Mouse (Mus musculus) kidney, embryonic 14.5 days (tissue): ENCODE measurements around the gene Elf3. TPM values are rescaled to one million over a fixed set of nuclear protein-coding genes. Genes with fewer than 3 reads are reported as not detected.

Experiments
- ATAC-seq: fragments of 200-750 bp; cut with Nextera tagmentation; 2 replicates; pipeline ENCODE4 v1.8.0; 2017; ENCODE audit warnings: moderate number of reproducible peaks, mild to moderate bottlenecking, moderate TSS enrichment, moderate library complexity; ENCODE audit not compliant: low FRiP score, low TSS enrichment
- H3K27ac ChIP-seq: fragments of 300-500 bp; sonication (generic); 2 replicates; pipeline ENCODE4 v1.5.1; 2014; ENCODE audit warnings: low read depth, mild to moderate bottlenecking, low read length, moderate library complexity, mixed read lengths
- H3K27me3 ChIP-seq: fragments of 300-500 bp; sonication (generic); 2 replicates; pipeline ENCODE4 v1.6.1; 2014; ENCODE audit warnings: mild to moderate bottlenecking, low read length; ENCODE audit not compliant: control insufficient read depth, insufficient read depth
- H3K36me3 ChIP-seq: fragments of 300-500 bp; sonication (generic); 2 replicates; pipeline ENCODE4 v1.6.1; 2014; ENCODE audit warnings: low read length, mixed read lengths; ENCODE audit not compliant: control insufficient read depth, insufficient read depth
- H3K4me1 ChIP-seq: fragments of 300-500 bp; sonication (generic); 2 replicates; pipeline ENCODE4 v1.6.1; 2014; ENCODE audit warnings: low read length, mixed read lengths; ENCODE audit not compliant: control insufficient read depth, insufficient read depth
- H3K4me2 ChIP-seq: fragments of 300-500 bp; sonication (generic); replicated peaks from 2 replicates; pipeline ENCODE4 v1.6.1; 2014; ENCODE audit warnings: low read depth, mild to moderate bottlenecking, low read length
- H3K4me3 ChIP-seq: fragments of 300-500 bp; sonication (generic); 2 replicates; pipeline ENCODE4 v1.5.1; 2014; ENCODE audit warnings: mild to moderate bottlenecking, low read length
- H3K9ac ChIP-seq: fragments of 300-500 bp; sonication (generic); 2 replicates; pipeline ENCODE4 v1.6.1; 2014; ENCODE audit warnings: low read depth, mild to moderate bottlenecking, low read length, moderate library complexity
- H3K9me3 ChIP-seq: fragments of 300-500 bp; sonication (generic); 2 replicates; pipeline ENCODE4 v1.6.1; 2016; ENCODE audit warnings: low read length; ENCODE audit not compliant: control insufficient read depth
- WGBS: fragments of 180-500 bp; shearing (Covaris S2); extraction: QIAGEN DNeasy Blood & Tissue Kit; methylation state at CpG from one replicate; pipeline ENCODE4 v1.1.7; 2014; 5-methylcytosine and 5-hydroxymethylcytosine counted together
- polyA plus RNA-seq: library from polyadenylated mRNA; unstranded; fragments of >200 nt; fragmentation: Nextera tagmentation; extraction: Ambion mirVana; gene quantifications from 2 replicates; pipeline ENCODE4 v1.2.1, GENCODE M21; 2014

Gene Elf3
- polyA plus RNA-seq, 1 experiment from 2014 or later = 26.8 TPM

GRCm38 (mm10) chr1:135227339-135227950 lies 30.9 kb downstream of the Elf3 start:
- Histone ChIP-seq H3K27me3 (no peaks in the 10 kb centered on the region), H3K36me3 (no peaks in the 10 kb centered on the region), H3K27ac (no peak overlapping the region), H3K9me3 (no peaks in the 10 kb centered on the region), H3K9ac (no peak overlapping the region), H3K4me2 (no peak overlapping the region), H3K4me3 (no peak overlapping the region), H3K4me1 (no peaks in the 10 kb centered on the region)
- no peak for ATAC-seq
- WGBS = 80% methylated on average over 13 of the region's 13 CpGs

DNA sequence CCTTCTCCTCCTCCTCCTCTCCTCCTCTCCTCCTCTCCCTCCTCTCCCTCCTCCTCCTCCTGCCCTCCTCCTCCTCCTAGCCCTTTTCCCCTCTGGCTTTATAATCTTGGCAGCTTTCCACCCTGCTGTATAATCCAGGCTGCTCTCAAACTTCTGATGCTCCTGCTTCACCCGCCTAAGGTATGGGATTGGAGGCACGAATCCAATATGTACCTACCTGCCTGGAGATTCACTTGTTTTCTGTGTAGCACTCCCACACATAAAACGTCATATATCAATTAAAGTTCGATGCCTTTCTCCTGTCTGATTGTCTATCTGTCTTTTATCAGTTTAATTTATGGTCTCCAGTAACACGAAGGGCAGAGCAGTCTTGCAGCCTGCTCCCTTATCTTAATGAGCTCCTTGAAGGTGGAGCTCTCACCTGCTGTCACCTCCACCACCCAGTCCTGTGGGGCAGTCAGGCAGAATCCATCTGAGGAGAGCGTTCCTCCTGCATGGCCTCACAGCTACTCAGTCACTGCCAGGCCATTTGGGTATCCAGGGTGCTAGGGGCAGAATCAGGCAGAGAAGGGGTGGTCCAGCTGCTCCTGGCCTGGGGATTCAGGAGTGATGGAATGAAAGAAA lies 33.3 kb downstream of the Elf3 start:
- no peaks in the 10 kb centered on the region for H3K9me3 ChIP-seq
- no peak overlapping the region for H3K4me3 ChIP-seq
- ATAC-seq = no peak
- no peaks in the 10 kb centered on the region for H3K4me1 ChIP-seq
- no peak overlapping the region for H3K4me2 ChIP-seq
- no peak overlapping the region for H3K9ac ChIP-seq
- no peaks in the 10 kb centered on the region for H3K27me3 ChIP-seq
- H3K36me3 ChIP-seq = no peaks in the 10 kb centered on the region
- WGBS = 25% methylated on average over 6 of the region's 6 CpGs
- no peak overlapping the region for H3K27ac ChIP-seq

GRCm38 (mm10) chr1:135224147-135224546 lies 34.2 kb downstream of the Elf3 start:
- Histone ChIP-seq H3K4me3 (no peak overlapping the region), H3K4me1 (no peaks in the 10 kb centered on the region), H3K36me3 (no peaks in the 10 kb centered on the region), H3K4me2 (no peak overlapping the region), H3K9ac (no peak overlapping the region), H3K9me3 (no peaks in the 10 kb centered on the region), H3K27me3 (no peaks in the 10 kb centered on the region), H3K27ac (no peak overlapping the region)
- ATAC-seq = no peak
- WGBS = 72% methylated on average over 3 of the region's 3 CpGs

- Histone ChIP-seq H3K27me3 (no peaks in the 10 kb centered on the region), H3K4me1 (no peaks in the 10 kb centered on the region), H3K36me3 (no peaks in the 10 kb centered on the region), H3K4me2 (no peak overlapping the region), H3K27ac (no peak overlapping the region), H3K9me3 (no peaks in the 10 kb centered on the region), H3K9ac (no peak overlapping the region), H3K4me3 (no peak overlapping the region)
- ATAC-seq = 0 out of 2 replicates have a peak, but pooled peaks have one; percentile 32
- 54% methylated on average over 13 of the region's 13 CpGs for WGBS
Measured at GRCm38 (mm10) chr1:135217607-135218233, 40.6 kb downstream of the Elf3 start.

DNA sequence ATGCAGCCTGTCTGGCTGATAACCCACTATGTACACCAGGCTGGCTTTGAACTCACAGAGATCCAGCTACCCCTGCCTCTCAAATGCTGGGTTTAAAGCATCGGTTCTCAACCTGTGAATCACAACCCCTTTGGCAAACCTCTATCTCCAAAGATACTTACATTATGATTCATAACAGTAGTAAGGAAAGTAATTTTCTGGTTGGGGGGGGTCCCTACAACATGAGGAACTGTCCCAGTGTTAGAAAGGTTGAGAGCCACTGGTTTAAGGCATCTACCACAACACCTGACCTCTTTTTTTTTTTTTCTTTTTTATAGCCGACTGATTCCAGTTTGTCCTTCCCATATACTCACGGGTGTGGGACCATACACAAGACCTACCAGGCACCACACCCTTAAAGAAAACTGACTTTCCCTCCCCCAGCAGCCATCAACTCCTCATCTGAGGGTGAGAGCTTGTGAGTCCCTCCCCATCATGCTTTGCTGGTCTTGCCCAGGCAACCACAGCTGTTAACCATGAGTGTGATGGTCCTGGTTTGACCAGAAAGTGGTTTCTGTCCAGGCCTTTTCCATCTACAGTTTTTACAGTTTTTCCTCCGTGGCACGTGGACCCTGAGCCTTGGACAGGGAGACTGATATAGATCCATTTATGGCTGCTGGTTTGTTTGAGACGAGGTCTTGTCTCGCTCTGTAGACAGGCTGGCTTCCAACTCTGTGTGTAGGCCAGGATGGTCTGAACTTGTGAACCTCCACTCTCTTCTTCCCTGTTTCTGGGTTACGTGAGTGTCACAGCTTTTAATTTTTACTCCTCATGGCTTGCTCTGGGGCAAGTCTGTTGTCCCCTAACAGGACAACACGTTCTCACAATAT lies 44.4 kb downstream of the Elf3 start:
- WGBS = 86% methylated on average over 9 of the region's 9 CpGs
- ATAC-seq = no peak

DNA sequence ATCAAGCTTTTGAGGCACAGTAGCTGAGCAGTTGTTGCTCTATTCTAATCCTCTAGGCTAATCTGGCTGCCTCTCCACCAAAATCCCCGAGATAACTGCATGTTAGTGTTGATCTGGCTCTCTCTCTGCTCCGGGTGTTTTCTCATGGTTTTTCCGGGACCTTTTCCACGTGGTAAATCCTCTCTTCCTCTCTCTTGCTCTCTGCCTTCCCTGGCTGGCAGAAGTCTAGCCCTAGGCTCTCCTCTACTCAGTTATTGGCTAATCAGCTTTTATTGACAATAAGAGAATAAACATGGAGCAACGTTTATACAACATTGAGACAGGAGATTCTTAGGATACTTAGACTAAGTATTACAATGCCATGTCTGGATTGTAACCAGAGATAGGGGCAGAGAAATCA lies 47.9 kb downstream of the Elf3 start:
- 70% methylated on average over 5 of the region's 5 CpGs for WGBS
- Histone ChIP-seq H3K36me3 (no peaks in the 10 kb centered on the region), H3K4me1 (no peaks in the 10 kb centered on the region), H3K4me3 (no peak overlapping the region), H3K4me2 (no peak overlapping the region), H3K9ac (no peak overlapping the region), H3K27ac (no peak overlapping the region), H3K27me3 (no peaks in the 10 kb centered on the region), H3K9me3 (no peaks in the 10 kb centered on the region)
- ATAC-seq = no peak

More for the DNA sequence above, 44.4 kb downstream of the Elf3 start:
- Histone ChIP-seq H3K4me3 (no peak overlapping the region), H3K36me3 (no peaks in the 10 kb centered on the region), H3K27me3 (no peaks in the 10 kb centered on the region), H3K9ac (no peak overlapping the region), H3K9me3 (no peaks in the 10 kb centered on the region), H3K4me2 (no peak overlapping the region), H3K4me1 (no peaks in the 10 kb centered on the region), H3K27ac (no peak overlapping the region)

DNA sequence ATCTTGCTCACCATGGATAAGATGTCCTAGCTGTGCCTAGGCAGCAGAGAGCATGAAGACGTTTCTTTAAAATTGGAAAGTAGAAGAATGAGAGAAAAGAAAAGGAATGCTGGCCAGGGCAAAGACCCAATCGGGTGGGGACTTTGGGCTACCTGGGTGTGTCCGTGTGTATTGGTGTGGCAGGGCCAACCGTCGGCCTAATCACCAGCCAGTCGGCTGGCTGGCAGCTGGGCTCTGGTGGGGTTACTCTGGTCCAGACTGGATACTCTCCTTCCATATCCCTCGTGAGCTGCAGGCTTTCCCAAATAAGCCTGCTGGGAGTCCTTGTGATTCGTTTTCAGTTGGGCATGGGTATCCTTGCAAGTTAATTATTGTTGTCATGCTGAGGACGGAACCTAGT lies 49.7 kb downstream of the Elf3 start:
- Histone ChIP-seq H3K4me3 (no peak overlapping the region), H3K27me3 (no peaks in the 10 kb centered on the region), H3K4me2 (no peak overlapping the region), H3K9me3 (no peaks in the 10 kb centered on the region), H3K4me1 (peaks cover 6% of the 10 kb centered on the region; the same call in 1 of the 2 replicates), H3K27ac (no peak overlapping the region), H3K36me3 (no peaks in the 10 kb centered on the region), H3K9ac (no peak overlapping the region)
- WGBS = 66% methylated on average over 9 of the region's 9 CpGs
- no peak for ATAC-seq

DNA sequence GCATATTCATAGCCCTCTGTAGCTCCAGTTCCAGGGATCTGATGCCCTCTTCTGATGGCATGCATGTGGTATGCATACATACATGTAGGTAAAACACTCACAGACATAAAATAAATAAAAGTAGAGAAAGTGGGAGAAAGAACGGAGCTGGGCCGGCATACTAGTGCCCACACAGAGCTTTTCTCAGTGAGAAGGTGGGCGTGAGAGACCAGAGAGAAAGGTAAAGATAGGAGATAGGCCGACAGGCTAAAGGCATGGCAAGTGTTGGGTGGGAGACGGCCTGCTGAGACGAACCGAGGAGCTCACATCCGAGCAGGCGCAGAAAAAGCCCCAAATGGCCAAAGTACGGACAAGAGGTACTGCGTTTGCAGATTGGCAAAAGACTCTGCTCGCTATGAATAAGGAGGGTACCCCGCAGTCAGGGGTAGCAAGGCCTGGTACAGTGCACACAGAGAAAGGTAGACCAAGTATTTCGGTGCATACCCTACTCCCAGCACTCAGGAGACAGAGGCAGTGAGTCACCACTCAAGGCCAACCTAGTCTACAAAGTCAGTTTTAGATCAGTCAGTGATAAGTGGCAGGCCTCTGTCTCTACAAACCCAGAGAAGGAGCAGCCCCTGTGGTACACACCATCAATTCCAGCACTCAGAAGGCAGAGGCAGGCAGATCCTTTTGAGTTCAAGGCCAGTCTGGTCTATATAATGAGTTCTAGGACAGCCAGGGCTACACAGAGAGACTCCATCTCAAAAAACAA lies 51.6 kb downstream of the Elf3 start:
- Histone ChIP-seq H3K4me1 (peaks cover 6% of the 10 kb centered on the region; the same call in 1 of the 2 replicates), H3K36me3 (no peaks in the 10 kb centered on the region), H3K4me2 (no peak overlapping the region), H3K4me3 (no peak overlapping the region), H3K9ac (no peak overlapping the region), H3K27me3 (no peaks in the 10 kb centered on the region), H3K27ac (no peak overlapping the region), H3K9me3 (no peaks in the 10 kb centered on the region)
- no peak for ATAC-seq
- 95% methylated on average over 14 of the region's 14 CpGs for WGBS
